Mouse (Mus musculus): Measurements from ENCODE around the gene Rab6a.

Rab6a gene

DNA sequence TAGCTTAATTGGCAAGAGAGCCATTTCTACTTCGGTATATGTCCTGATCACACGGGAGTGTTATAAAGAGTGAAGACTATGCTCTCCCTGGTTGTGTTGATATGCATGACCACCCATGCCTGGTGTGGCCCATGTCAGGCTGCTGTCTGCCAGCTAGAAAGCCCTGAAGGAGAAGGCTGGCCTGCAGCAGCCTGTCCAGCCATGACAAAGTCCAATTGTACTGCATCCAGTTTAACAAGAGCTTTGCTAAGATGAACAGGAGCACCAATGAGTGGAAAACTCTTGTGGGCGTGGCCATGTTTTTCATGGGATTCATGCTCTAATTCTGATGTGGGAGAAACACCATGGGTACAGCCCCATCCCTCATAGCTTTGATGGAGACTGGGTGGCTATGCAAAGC lies 17.3 kb downstream of the Rab6a start:
- peak; percentile 71 for DNase-seq

DNA sequence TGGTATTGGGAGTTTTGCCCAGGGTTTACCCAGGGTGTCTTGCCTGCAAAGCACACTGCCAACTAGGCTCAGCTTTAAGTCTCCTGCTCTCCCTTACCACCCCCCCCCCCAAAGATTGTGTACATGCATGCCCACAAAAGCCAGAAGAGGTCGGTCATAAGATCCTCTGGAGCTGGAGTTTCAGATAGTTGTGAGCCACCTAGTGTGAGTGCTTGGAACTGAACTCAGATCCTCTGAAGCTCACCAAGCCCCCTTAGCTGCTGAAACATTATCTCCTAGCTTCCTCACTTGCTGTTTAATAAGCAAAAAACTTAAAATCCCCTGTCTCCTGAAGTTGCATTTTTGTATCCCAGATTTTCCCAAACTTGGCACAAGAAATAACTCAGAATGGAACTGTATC lies 30.4 kb downstream of the Rab6a start:
- DNase-seq: peak; percentile 50

GRCm38 (mm10) chr7:100642413-100642812 lies 35.2 kb downstream of the Rab6a start:
- DNase-seq: peak; percentile 70

- peak; percentile 94 for DNase-seq
Measured at GRCm38 (mm10) chr7:100645147-100645546, 37.9 kb downstream of the Rab6a start.

DNA sequence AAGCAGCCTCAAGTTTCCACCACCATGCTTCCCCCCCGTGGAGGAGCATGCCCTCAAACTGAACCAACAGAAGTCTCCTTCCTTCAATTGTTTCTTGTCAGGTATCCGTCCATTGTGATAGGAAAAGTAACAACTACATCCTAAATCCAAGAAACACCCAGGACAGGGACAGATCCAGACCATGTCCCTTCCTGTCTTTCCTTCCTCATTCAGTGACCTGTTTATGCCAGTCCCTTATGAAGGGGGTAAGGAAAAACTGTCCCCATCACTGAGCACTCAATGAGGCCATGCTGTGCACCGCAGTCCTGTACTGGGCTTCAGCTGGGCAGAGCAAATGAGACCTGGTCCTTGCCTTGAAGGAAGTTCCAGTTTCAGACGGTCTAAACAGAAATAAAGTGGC lies 41.9 kb downstream of the Rab6a start:
- no peak for DNase-seq

- peak; percentile 83 for DNase-seq
Measured at GRCm38 (mm10) chr7:100649826-100650225, 42.6 kb downstream of the Rab6a start.

GRCm38 (mm10) chr7:100650421-100650820 lies 43.2 kb downstream of the Rab6a start:
- peak; percentile 86 for DNase-seq

DNA sequence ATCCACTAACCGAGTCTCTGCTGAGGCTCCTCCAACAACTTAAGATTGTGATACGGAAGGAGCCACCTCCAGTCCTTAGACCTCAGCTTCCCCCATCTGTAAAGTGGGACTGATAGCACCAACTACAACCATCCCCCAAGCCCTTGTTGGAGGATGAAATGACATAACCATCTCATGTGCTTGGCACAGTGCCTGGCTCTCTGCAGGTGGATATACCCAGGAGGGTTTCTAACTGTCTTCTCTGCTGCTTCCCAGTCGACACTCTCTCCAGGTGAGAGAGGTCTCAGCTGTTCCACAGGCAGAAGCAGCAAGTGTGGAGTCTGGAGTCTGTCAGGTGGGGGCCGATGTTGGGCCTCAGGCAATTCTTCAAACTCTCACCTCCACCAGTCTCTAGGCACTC lies 43.8 kb downstream of the Rab6a start:
- peak; percentile 78 for DNase-seq

DNA sequence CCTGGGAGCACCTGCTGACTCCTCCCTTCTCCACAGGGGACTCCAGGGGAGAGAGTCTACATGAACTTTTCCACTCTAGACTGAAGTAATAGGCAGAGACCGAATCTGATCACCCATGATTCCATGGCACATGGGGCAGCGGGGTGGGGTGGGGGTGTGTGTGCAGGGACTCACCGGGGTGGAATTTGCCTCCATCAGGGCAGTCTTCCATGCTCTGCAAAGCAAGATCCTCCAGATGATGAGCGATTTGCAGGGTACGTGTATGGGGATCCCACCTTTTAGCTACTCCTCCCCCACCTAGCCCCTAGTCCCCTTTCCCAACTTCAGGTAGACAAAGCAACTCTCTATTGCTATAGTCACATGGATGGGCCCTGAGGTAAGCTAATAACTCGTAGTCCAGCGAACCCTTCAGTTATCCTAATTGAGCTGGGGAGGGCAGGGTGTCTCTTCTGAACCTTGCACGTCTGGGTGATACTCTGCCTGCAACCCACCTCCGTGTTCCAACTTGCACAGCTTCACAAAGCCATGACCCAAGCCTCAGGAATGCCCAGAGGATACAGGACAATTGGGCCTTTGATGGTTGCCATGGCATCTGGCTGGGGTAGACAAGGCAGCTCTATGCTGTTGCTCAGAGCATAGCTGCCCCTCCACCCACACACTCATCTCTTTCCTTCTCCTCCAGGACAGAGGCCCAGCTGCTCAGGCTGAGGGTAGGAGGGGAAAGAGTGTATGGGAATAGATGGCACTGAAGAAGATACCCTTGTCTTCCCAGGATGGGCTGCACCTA lies 46.5 kb downstream of the Rab6a start:
- DNase-seq: peak; percentile 80

DNA sequence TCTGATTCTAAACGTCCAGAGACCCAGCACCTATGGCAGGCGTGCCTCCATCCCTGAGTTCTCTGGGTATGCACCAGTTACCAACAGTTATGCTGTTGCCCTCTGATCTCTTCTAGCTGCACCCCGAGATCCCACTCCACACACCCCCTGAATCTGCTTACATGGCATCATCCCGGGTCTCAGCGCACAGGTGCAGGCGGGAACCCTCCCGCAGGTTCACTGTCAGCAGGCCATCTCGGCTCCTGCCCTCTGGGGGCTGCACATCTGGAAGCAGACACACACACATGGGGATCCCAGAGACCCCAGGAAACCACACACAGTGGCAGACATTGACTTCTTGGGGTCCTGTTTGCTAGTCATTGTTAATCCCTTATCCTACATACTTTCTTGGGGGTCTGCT lies 47.2 kb downstream of the Rab6a start:
- peak; percentile 88 for DNase-seq

GRCm38 (mm10) chr7:100656739-100657138 lies 49.5 kb downstream of the Rab6a start:
- peak; percentile 89 for DNase-seq

- DNase-seq: peak; percentile 88
Measured at GRCm38 (mm10) chr7:100658093-100658578, 50.9 kb downstream of the Rab6a start.

- no peak for DNase-seq
Measured at GRCm38 (mm10) chr7:100661264-100661663, 54.1 kb downstream of the Rab6a start.

DNA sequence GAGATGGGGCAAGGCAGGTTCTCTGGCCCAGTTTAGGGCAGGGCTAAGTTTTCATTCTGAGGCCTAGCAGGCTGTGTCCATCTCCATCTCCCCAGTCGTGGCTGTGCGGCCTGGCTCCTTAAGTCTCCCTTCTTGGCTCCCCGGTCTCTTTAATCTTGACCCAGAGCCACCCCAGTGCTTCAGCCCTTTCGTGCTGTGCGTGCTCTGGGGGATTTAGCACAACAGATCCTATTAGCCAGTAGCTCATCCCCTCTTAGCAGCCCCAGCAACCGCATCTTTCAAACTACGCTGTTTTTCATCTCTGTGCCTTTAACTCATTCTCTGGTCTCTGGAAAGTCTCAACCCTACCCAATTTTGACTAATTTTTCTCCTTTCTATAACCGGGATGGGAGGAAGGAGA lies 55.0 kb downstream of the Rab6a start, which contains the start of gene Plekhb1:
Plekhb1 (minus strand) TSS at position 184 of the 400 bp plus-strand sequence.
- no peak for DNase-seq

DNA sequence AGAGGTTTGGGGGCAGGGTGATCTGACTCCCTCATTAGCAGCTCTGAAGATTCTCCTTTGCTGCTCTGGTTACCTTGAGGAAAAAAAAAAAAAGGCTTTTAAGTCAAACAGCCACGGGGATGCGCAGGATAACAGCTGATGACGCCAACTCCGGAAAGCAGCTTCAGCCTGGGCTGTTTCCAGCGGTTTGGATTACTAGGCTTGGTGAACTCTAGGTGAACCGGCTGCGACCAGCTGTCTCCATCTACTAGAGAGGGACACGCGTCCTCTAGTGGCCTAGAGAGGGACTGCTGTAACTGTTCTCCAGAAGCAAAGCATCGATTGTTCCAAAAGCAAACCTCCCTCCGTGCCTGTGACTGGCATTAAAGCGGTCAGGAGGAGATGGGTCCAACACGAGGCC lies 56.0 kb downstream of the Rab6a start:
- peak; percentile 99 for DNase-seq

- DNase-seq: no peak
Measured at GRCm38 (mm10) chr7:100663729-100664304, 56.6 kb downstream of the Rab6a start.

GRCm38 (mm10) chr7:100670646-100671045 lies 63.4 kb downstream of the Rab6a start:
- DNase-seq: no peak

GRCm38 (mm10) chr7:100673452-100673851 lies 66.2 kb downstream of the Rab6a start:
- no peak for DNase-seq

GRCm38 (mm10) chr7:100674941-100675340 lies 67.7 kb downstream of the Rab6a start:
- peak; percentile 94 for DNase-seq

- DNase-seq: no peak
Measured at GRCm38 (mm10) chr7:100678052-100678451, 70.8 kb downstream of the Rab6a start.

- DNase-seq: no peak
Measured at GRCm38 (mm10) chr7:100678948-100679880, 72.0 kb downstream of the Rab6a start.

DNA sequence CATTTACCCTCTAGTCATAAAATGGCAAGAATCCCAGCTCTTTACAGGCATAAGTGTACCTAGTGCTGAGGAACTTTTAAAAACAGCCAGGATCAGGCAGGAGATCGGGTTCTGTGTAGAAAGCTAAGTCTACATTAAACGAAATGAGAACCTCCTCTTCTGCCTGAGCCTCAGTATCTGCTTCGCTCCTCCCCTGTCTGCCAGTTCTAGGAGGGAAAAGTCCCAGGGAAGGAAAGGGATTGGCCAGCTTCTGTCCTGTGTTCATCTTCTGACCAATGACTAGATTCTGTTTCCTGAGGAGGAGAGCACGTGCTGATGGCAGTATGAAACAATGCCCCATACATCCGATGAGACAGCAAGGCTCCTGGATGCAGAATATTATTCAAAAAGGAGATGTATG lies 73.9 kb downstream of the Rab6a start:
- no peak for DNase-seq

GRCm38 (mm10) chr7:100683241-100683640 lies 76.0 kb downstream of the Rab6a start:
- DNase-seq: no peak
